Mouse (Mus musculus): ENCODE measurements around the gene Ntrk3.

Gene Ntrk3

GRCm38 (mm10) chr7:78443373-78444036 lies 294.3 kb downstream of the Ntrk3 start:
- DNase-seq (ENCODE audit: low read depth, low spot score), result no peak

GRCm38 (mm10) chr7:78441706-78442105 lies 296.1 kb downstream of the Ntrk3 start:
- DNase-seq (ENCODE audit: low read depth, low spot score), result no peak

- no peak for DNase-seq (ENCODE audit: low read depth, low spot score)
These were observed 296.9 kb downstream of the Ntrk3 start for GRCm38 (mm10) chr7:78440896-78441295.

GRCm38 (mm10) chr7:78440476-78440875 lies 297.3 kb downstream of the Ntrk3 start:
- DNase-seq (ENCODE audit: low read depth, low spot score), result no peak

- no peak for DNase-seq (ENCODE audit: low read depth, low spot score)
These were observed 298.3 kb downstream of the Ntrk3 start for GRCm38 (mm10) chr7:78439361-78440120.

- DNase-seq (ENCODE audit: low read depth, low spot score), result no peak
These were observed 304.1 kb downstream of the Ntrk3 start for GRCm38 (mm10) chr7:78433617-78434144.

DNA sequence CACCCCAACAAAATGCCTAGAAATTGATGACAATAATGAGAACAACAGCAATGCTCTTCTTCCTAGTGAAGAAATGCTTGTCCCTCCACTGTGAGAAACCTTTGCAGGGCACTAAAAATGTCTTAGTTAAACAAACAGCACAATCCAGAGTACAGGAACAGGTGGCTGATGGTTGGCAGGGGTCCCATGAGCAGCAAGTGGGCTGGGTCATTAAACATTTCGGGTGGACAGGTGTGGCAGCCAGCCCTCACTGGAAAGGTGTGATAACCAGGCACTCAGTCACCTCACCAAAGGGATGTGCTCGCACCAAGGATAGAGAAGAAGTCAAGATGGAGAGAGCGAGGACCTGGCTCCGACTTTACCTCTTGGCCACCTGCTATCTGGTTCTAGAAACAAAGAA lies 306.2 kb downstream of the Ntrk3 start:
- DNase-seq (ENCODE audit: low read depth, low spot score), result no peak

- no peak for DNase-seq (ENCODE audit: low read depth, low spot score)
These were observed 325.6 kb downstream of the Ntrk3 start for GRCm38 (mm10) chr7:78412172-78412571.

- no peak for DNase-seq (ENCODE audit: low read depth, low spot score)
These were observed 327.8 kb downstream of the Ntrk3 start for GRCm38 (mm10) chr7:78409970-78410369.

- DNase-seq (ENCODE audit: low read depth, low spot score), result no peak
These were observed 331.0 kb downstream of the Ntrk3 start for GRCm38 (mm10) chr7:78406641-78407291.

DNA sequence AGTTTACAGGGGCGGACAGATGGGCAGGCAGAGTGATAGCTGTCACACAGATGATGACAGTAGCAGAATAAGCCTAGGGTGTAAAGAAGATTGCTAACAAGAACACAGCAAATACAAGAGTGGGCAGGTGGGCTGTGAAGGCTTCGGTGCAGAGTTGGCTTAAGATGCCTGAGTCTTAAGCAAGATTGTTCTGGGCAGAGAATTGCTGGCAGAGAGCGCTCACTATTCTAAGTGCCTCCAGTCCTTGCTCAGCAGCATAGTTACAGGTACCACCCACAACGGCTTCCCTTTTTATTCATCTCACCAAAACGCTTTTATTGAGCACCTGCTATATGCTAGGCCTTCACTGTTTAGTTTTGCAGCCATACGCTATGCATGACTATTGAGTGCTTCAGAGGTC lies 333.3 kb downstream of the Ntrk3 start:
- no peak for DNase-seq (ENCODE audit: low read depth, low spot score)

DNA sequence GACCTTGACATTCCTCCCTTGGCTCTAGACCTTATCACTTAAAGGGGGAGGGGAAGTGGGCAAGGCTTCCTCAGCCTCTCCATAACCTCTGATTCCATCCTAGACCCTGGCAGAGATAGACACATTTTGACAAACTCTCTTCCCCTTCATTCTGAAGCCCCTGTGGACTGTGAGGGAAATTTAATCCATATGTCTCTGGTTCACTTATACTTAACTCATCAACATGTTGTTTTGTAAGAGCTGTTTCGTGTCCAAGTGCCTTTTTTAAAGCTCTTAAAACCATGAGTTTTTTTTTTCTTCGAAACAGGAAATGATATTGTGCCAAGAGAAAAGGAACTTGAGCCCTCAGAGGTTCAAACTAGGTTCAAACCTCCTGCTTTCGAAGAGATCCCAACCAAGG lies 335.3 kb downstream of the Ntrk3 start:
- DNase-seq (ENCODE audit: low read depth, low spot score), result no peak

DNA sequence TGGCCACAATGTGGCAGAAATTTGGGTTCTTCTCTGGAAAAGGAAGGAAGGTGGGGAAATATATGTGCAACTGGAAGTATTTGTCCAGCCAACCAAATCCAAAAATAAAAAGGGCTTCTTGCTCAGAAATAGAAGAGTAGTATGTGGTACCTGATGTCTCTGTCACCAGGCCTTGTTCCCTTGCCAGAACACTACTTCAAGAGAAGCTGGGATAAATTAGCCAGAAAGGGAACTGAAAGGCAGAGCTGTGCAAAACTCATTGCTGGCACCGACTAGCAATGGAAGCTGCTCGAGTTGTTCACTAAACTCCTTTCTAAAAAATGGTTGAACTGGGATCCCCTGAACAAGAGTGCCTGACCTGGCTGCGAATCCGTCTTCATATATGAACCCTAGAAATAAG lies 337.6 kb downstream of the Ntrk3 start:
- no peak for DNase-seq (ENCODE audit: low read depth, low spot score)

GRCm38 (mm10) chr7:78398377-78398776 lies 339.4 kb downstream of the Ntrk3 start:
- no peak for DNase-seq (ENCODE audit: low read depth, low spot score)

DNA sequence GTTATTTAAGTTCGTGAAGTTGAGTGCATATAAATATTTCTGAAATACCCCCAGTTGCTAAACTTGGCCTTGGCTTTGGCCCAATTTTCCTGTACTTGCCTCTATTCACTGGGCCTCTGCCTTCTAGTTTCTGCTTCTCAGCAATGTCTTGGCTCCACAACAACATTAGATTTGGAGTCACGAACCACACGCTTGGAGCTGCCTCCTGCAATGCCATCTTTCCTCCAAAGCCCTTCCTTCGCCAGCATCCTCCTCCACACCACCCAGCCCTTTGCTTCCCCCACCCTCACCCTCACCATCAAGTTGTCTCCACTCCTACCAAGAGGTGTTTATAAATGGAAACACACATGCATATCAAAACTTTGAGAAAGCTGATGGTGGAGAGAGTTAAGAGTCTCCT lies 340.6 kb downstream of the Ntrk3 start:
- DNase-seq (ENCODE audit: low read depth, low spot score), result no peak

DNA sequence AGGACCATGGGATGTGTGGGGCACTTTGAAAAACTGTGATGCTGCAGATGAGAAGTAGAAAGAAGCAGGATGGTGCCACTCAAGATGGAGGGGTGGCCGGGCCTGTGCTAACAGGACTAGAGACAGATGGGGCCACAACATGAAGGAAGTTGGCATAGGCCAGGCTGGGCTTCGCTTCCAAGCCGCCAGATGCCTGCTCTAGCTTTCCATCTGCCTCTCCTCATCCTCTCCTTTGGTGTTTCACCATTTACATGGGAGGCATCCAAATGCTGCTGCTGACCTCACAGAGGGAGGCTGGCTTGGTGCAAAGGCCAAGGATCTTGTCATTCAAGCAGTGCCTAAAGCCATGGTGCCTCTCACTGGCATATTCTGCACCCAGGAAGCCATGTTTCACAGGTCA lies 347.8 kb downstream of the Ntrk3 start:
- DNase-seq (ENCODE audit: low read depth, low spot score), result no peak

DNA sequence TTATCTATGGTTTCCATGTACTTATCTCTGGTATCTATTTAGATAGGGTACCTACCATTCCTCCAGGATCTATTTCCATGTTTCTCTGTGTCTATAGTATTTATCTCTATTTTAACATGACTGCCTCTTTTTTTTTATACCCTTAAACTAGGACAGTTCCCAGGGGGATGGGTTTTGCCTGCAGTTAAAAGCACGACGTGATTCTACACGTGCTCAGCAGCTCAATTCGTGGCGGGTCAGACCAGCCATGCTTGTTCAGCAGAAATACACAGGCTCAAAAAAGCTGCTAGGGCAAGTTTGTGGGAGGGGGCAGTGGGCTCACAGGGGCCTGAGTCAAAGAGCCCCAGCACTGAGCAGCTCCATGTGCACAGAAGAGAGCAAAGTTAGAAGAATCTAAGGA lies 349.7 kb downstream of the Ntrk3 start:
- DNase-seq (ENCODE audit: low read depth, low spot score), result no peak

- DNase-seq (ENCODE audit: low read depth, low spot score), result no peak
These were observed 351.8 kb downstream of the Ntrk3 start for GRCm38 (mm10) chr7:78385971-78386370.

GRCm38 (mm10) chr7:78384111-78384510 lies 353.7 kb downstream of the Ntrk3 start:
- DNase-seq (ENCODE audit: low read depth, low spot score), result no peak

DNA sequence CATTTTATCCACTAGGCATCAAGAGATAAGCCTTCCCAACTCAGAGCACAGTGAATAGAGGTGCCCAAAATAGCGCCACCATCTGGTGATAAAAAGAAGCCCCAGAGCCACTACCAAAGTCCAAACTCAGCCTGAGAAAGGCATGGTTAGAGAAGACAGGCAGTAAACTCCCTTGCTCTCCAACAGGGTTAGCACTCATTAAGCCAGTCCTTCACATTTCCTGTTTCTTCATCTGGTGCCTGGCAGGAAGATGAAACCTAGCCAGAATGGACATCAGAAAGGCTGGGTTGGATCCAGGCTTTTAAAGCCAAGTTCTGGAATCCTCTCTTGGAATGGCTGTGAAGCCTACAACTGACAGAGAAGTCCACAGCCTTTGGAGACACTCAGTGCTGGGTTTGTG lies 355.7 kb downstream of the Ntrk3 start:
- DNase-seq (ENCODE audit: low read depth, low spot score), result no peak

GRCm38 (mm10) chr7:78379784-78380183 lies 358.0 kb downstream of the Ntrk3 start:
- no peak for DNase-seq (ENCODE audit: low read depth, low spot score)

GRCm38 (mm10) chr7:78378306-78378705 lies 359.5 kb downstream of the Ntrk3 start:
- DNase-seq (ENCODE audit: low read depth, low spot score), result no peak

DNA sequence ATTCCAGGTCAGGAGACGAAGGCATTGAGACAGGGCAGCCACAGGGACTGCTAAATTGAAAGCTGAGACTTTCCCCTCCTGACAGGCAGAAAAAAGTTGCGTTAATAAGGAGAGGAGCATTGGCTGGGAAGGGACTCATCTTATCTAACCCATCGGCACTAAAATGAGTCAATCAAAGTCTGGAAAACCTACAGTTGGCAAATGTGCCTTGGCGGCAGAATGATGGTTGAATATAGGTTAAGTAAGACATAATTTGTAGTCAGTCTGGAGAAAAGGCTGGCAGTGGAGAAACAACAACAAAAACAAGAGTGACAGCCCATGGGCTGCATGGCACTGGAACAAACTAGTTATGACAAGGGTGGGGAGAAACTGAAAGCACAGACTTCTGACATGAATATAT lies 360.9 kb downstream of the Ntrk3 start:
- DNase-seq (ENCODE audit: low read depth, low spot score), result no peak
